Mouse (Mus musculus): ENCODE results near the gene Ccl21a. TPM values are rescaled to one million over a fixed set of nuclear protein-coding genes. Genes with fewer than 3 reads are reported as not detected.
"Not testable (repeated sequence)": the region's sequence is repeated elsewhere in the genome, so short reads cannot be mapped to it uniquely, and the experiment has no call there.

Ccl21a gene
- not detected in 2 replicates for polyA plus RNA-seq (2012; ENCODE audit: insufficient read depth, insufficient read length, low replicate concordance, missing spikeins)

DNA sequence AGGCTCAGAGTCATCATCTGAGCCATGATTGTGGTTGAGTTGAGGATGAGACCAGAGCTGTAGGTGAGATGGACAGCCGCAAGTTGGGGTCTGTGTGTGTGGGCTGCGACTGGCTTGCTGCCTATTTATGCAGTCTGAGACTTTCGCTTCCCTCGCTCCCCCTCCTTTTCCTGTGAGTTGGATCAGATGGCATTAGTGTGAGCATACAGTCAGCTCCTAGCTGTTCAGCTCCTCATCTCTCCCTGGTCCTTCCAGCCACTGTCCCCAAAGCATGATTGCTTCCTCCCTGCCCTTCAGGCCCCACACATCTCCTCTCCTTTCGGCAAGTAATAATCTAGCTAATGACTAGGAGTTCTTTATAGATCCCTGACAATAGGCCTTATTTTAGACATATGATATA is at the start of gene Ccl21a:
Gene Ccl21a, minus strand, starts transcription at position 101 of the 400 bp plus-strand sequence.
- H3K27ac ChIP-seq (ENCODE audit: insufficient read depth, low read depth, low read length); H3K4me3 ChIP-seq (ENCODE audit: insufficient read depth, low read depth, low read length); H3K4me1 ChIP-seq (ENCODE audit: control insufficient read depth, insufficient read depth, low read length): not testable (repeated sequence)
- no CpG with 5 or more reads among the region's 5 CpGs for WGBS

DNA sequence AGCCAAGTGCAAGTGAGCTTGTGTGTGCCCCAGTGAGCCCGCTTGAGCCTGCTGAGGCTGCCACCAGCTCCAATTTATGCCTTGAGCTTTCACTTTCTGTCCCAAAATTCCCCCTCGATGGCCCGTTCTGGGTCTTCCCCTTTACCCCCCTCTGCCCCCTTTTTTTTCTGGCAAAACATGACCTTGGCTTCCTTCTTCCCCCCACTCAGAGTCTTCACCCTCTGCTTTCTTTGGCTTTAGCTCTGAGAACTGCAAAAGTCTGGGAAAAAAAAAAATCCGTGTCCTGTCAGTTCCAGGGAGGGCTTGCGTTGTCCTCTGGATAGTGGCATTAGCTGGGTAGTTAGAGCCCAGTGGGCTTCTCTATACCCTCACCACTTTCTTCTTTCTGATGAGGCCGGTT is 17.3 kb downstream of the Ccl21a start, which contains the start of gene Ccl19:
Gene Ccl19, minus strand, starts transcription at position 101 of the 400 bp plus-strand sequence.
- not testable (repeated sequence) for H3K27ac ChIP-seq (ENCODE audit: insufficient read depth, low read depth, low read length); H3K4me1 ChIP-seq (ENCODE audit: control insufficient read depth, insufficient read depth, low read length); H3K4me3 ChIP-seq (ENCODE audit: insufficient read depth, low read depth, low read length)
- no CpG with 5 or more reads among the region's 6 CpGs for WGBS

DNA sequence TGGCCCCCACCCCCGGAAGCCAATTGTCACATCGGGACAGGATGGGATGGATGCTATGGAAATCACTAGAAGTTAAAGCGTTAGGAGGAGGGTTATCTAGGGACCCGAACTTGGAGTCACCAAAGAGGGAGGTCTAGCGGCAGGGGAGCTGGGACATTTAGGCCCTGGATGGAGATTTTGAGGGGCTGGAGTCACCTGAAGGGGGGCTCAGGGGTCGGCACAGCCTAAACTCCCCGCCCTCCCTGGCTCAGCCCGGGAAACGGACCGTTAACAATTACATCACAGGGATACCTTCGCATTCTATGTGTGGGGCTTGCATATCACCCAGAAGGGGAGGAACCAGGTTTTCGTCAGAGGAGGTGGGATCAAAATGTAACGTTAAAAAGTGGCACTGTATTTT is 38.5 kb downstream of the Ccl21a start, which contains the start of gene 4930578G10Rik:
Gene 4930578G10Rik, plus strand, starts transcription at position 301 of the 400 bp plus-strand sequence.
- WGBS, result no CpG with 5 or more reads among the region's 13 CpGs

More for the DNA sequence above, 38.5 kb downstream of the Ccl21a start, which contains the start of gene 4930578G10Rik:
- H3K27ac ChIP-seq (ENCODE audit: insufficient read depth, low read depth, low read length); H3K4me1 ChIP-seq (ENCODE audit: control insufficient read depth, insufficient read depth, low read length); H3K4me3 ChIP-seq (ENCODE audit: insufficient read depth, low read depth, low read length): not testable (repeated sequence)

Other genes with a start within 250 kb of the Ccl21a start
- gene Fam205a2, start 245.8 kb downstream of the Ccl21a start, polyA plus RNA-seq (2012; ENCODE audit: insufficient read depth, insufficient read length, low replicate concordance, missing spikeins), result not detected in 2 replicates
- gene Gm10591, start 161.8 kb downstream of the Ccl21a start, polyA plus RNA-seq (2012; ENCODE audit: insufficient read depth, insufficient read length, low replicate concordance, missing spikeins), result not detected in 2 replicates
- gene Gm2564, start 144.3 kb downstream of the Ccl21a start, polyA plus RNA-seq (2012; ENCODE audit: insufficient read depth, insufficient read length, low replicate concordance, missing spikeins), result not detected in 2 replicates
- not detected in 2 replicates for gene Ccl27b, start 118.7 kb downstream of the Ccl21a start, polyA plus RNA-seq (2012; ENCODE audit: insufficient read depth, insufficient read length, low replicate concordance, missing spikeins)
- not detected in 2 replicates for gene Il11ra2, start 112.1 kb downstream of the Ccl21a start, polyA plus RNA-seq (2012; ENCODE audit: insufficient read depth, insufficient read length, low replicate concordance, missing spikeins)
- gene 4930578G10Rik, start 38.4 kb downstream of the Ccl21a start, polyA plus RNA-seq (2012; ENCODE audit: insufficient read depth, insufficient read length, low replicate concordance, missing spikeins), result not detected in 2 replicates
- gene Ccl19, start 17.4 kb downstream of the Ccl21a start, polyA plus RNA-seq (2012; ENCODE audit: insufficient read depth, insufficient read length, low replicate concordance, missing spikeins), result not detected in 2 replicates
- not detected in 2 replicates for gene Fam205a1, start 79.9 kb upstream of the Ccl21a start, polyA plus RNA-seq (2012; ENCODE audit: insufficient read depth, insufficient read length, low replicate concordance, missing spikeins)
- gene Gm12394, start 82.8 kb upstream of the Ccl21a start, polyA plus RNA-seq (2012; ENCODE audit: insufficient read depth, insufficient read length, low replicate concordance, missing spikeins), result not detected in 2 replicates
- not detected in 2 replicates for gene Fam205c, start 100.2 kb upstream of the Ccl21a start, polyA plus RNA-seq (2012; ENCODE audit: insufficient read depth, insufficient read length, low replicate concordance, missing spikeins)
- gene Phf24, start 142.7 kb upstream of the Ccl21a start, polyA plus RNA-seq (2012; ENCODE audit: insufficient read depth, insufficient read length, low replicate concordance, missing spikeins), result not detected in 2 replicates
- gene Dnajb5, start 175.8 kb upstream of the Ccl21a start, polyA plus RNA-seq (2012; ENCODE audit: insufficient read depth, insufficient read length, low replicate concordance, missing spikeins), result 176 TPM in 1 of 2 replicates, not detected in the other
- gene 1700022I11Rik, start 195.6 kb upstream of the Ccl21a start, polyA plus RNA-seq (2012; ENCODE audit: insufficient read depth, insufficient read length, low replicate concordance, missing spikeins), result not detected in 2 replicates
- 261 and 1,669 TPM in 2 replicates for gene Vcp, start 226.5 kb upstream of the Ccl21a start, polyA plus RNA-seq (2012; ENCODE audit: insufficient read depth, insufficient read length, low replicate concordance, missing spikeins)
- not detected in 2 replicates for gene Fancg, start 236.5 kb upstream of the Ccl21a start, polyA plus RNA-seq (2012; ENCODE audit: insufficient read depth, insufficient read length, low replicate concordance, missing spikeins)